Mouse (Mus musculus): ENCODE results near the gene Tmem127.
A peak's percentile ranks its signal among the peaks of the same experiment; 100 is the strongest.

DNA sequence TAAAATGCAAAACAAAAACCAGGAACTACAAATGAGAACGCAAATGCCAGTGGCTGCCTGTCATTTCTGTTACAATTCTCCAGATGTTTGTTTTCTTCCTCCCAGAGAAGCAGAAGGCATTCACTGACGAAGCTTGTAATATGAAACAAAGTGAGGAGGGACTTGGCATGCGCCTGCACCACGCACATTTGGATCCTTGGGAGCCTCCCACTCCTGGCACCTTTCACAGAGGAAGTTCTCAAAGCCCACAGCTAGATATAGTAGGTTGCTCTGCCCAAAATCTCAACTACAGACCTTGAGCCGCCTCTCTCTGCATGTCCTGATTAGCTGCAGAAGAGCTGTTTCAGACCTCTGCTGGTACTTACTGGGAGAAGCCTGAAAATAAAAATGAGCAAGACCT lies 11.6 kb downstream of the Tmem127 start:
- 0 out of 2 replicates have a peak, but pooled peaks have one; percentile 24 for TF ChIP-seq EP300 (IDR thresholded peaks at IDR 0.05; ENCODE audit: insufficient read depth, low read depth, low read length)
- 0 out of 2 replicates have a peak, but pooled peaks have one; percentile 29 for TF ChIP-seq POLR2A (IDR thresholded peaks at IDR 0.05; ENCODE audit: insufficient read depth, low read depth, low read length)
- TF ChIP-seq CTCF (IDR thresholded peaks at IDR 0.05) = 0 out of 2 replicates have a peak, but pooled peaks have one; percentile 11

All from heart, adult 2 months (tissue).